Mouse (Mus musculus) hindbrain, embryonic 11.5 days (tissue): ENCODE measurements around the gene Lmo7. TPM values are rescaled to one million over a fixed set of nuclear protein-coding genes. Genes with fewer than 3 reads are reported as not detected.

Experiments used
- ATAC-seq: fragments of 200-750 bp; cut with Nextera tagmentation; 2 replicates; pipeline ENCODE4 v1.8.0; 2017; ENCODE audit warnings: mild to moderate bottlenecking, moderate TSS enrichment, moderate library complexity; ENCODE audit not compliant: low FRiP score
- DNase-seq: peaks from one replicate; pipeline ENCODE4 v3.0.0-alpha.2; 2015; ENCODE audit warnings: low spot score
- H3K27ac ChIP-seq: fragments of 300-500 bp; sonication (generic); 2 replicates; pipeline ENCODE4 v1.5.1; 2014; ENCODE audit warnings: mild to moderate bottlenecking, low read depth, low read length
- H3K27me3 ChIP-seq: fragments of 300-500 bp; sonication (generic); 2 replicates; pipeline ENCODE4 v1.6.1; 2014; ENCODE audit warnings: mild to moderate bottlenecking, low read length, moderate library complexity, mixed read lengths; ENCODE audit not compliant: control insufficient read depth, insufficient read depth
- H3K36me3 ChIP-seq: fragments of 300-500 bp; sonication (generic); 2 replicates; pipeline ENCODE4 v1.6.1; 2014; ENCODE audit warnings: mild to moderate bottlenecking, low read length, moderate library complexity, mixed read lengths; ENCODE audit not compliant: control insufficient read depth, insufficient read depth
- H3K4me1 ChIP-seq: fragments of 300-500 bp; sonication (generic); replicated peaks from 2 replicates; pipeline ENCODE4 v1.6.1; 2014; ENCODE audit warnings: low read length, mixed read lengths; ENCODE audit not compliant: control insufficient read depth, insufficient read depth
- H3K4me2 ChIP-seq: fragments of 300-500 bp; sonication (generic); replicated peaks from 2 replicates; pipeline ENCODE4 v1.6.1; 2014; ENCODE audit warnings: mild to moderate bottlenecking, low read depth, low read length
- H3K4me3 ChIP-seq: fragments of 300-500 bp; sonication (generic); 2 replicates; pipeline ENCODE4 v1.5.1; 2014; ENCODE audit warnings: low read depth, low read length
- H3K9ac ChIP-seq: fragments of 300-500 bp; sonication (generic); 2 replicates; pipeline ENCODE4 v1.6.1; 2014; ENCODE audit warnings: low read depth, low read length
- H3K9me3 ChIP-seq: fragments of 300-500 bp; sonication (generic); 2 replicates; pipeline ENCODE4 v1.6.1; 2016; ENCODE audit warnings: low read length; ENCODE audit not compliant: control insufficient read depth
- WGBS: fragments of 180-500 bp; shearing (Covaris S2); extraction: QIAGEN DNeasy Blood & Tissue Kit; methylation state at CpG from one replicate; pipeline ENCODE4 v1.1.7; 2014; 5-methylcytosine and 5-hydroxymethylcytosine counted together
- polyA plus RNA-seq: library from polyadenylated mRNA; unstranded; fragments of >200 nt; fragmentation: Nextera tagmentation; extraction: Ambion mirVana; gene quantifications from 2 replicates; pipeline ENCODE4 v1.2.1, GENCODE M21; 2014

Gene Lmo7
- polyA plus RNA-seq, 1 experiment from 2014 or later = 3.3 TPM

DNA sequence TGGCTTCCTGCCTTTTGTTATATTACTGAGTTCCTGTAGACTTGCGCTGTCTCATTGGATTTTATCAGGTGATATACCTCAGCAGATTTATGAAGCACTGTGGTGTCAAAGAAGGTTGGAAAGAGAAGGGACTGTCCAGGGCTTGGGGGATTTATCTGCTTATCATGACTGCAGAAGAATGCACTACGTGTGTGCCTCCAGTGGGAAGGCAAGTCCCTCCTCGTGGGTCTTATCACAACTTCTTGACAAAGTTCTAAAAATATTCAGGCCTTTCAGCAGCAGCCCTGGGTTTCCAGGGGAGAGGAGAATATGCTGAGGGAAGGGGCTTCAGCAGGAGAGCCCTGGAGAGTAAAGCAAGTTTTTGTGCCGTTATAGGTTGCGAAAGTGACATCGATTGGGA is 154.0 kb downstream of the Lmo7 start:
- 91% methylated on average over 6 of the region's 6 CpGs for WGBS
- Histone ChIP-seq H3K4me1 (no peaks in the 10 kb centered on the region), H3K4me2 (no peak overlapping the region), H3K27me3 (no peaks in the 10 kb centered on the region), H3K4me3 (no peak overlapping the region), H3K27ac (no peak overlapping the region), H3K9me3 (no peaks in the 10 kb centered on the region), H3K9ac (no peak overlapping the region), H3K36me3 (no peaks in the 10 kb centered on the region)
- ATAC-seq = no peak
- no peak for DNase-seq

GRCm38 (mm10) chr14:101886320-101886719 is 156.6 kb downstream of the Lmo7 start:
- Histone ChIP-seq H3K9ac (no peak overlapping the region), H3K9me3 (no peaks in the 10 kb centered on the region), H3K27ac (no peak overlapping the region), H3K4me3 (no peak overlapping the region), H3K27me3 (no peaks in the 10 kb centered on the region), H3K4me1 (no peaks in the 10 kb centered on the region), H3K36me3 (no peaks in the 10 kb centered on the region), H3K4me2 (no peak overlapping the region)
- no peak for DNase-seq
- 99% methylated on average over 10 of the region's 10 CpGs for WGBS
- no peak for ATAC-seq

- Histone ChIP-seq H3K27me3 (no peaks in the 10 kb centered on the region), H3K4me1 (no peaks in the 10 kb centered on the region), H3K9me3 (no peaks in the 10 kb centered on the region), H3K27ac (no peak overlapping the region), H3K9ac (no peak overlapping the region), H3K4me3 (no peak overlapping the region), H3K4me2 (no peak overlapping the region), H3K36me3 (no peaks in the 10 kb centered on the region)
- ATAC-seq = no peak
- 87% methylated on average over 10 of the region's 10 CpGs for WGBS
- DNase-seq = no peak
Measured at GRCm38 (mm10) chr14:101891903-101892448, 162.2 kb downstream of the Lmo7 start.

DNA sequence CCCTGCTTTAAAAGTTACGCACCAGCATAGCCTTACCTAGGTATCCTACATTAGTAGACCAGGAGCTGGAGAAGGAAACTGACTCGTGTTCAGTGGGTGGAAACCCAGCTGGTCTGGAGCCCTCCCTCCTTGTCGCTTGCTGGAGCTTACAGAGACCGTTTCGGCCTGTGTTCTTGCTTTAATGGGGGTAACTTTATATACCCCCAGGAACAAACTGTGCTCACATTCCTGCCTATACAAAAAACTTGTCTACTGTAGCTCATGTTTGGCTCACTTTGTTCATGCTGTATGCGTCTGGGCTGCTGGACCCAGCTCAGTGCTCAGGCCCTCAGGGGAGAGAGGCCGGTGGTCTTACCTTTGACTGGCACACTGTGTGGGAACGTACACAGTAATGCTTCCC is 162.7 kb downstream of the Lmo7 start:
- 80% methylated on average over 8 of the region's 8 CpGs for WGBS

GRCm38 (mm10) chr14:101893215-101893614 is 163.5 kb downstream of the Lmo7 start:
- DNase-seq = no peak
- Histone ChIP-seq H3K27ac (no peak overlapping the region), H3K27me3 (no peaks in the 10 kb centered on the region), H3K9me3 (no peaks in the 10 kb centered on the region), H3K4me3 (no peak overlapping the region), H3K4me1 (no peaks in the 10 kb centered on the region), H3K4me2 (no peak overlapping the region), H3K36me3 (no peaks in the 10 kb centered on the region), H3K9ac (no peak overlapping the region)
- WGBS = 91% methylated on average over 6 of the region's 6 CpGs
- ATAC-seq = no peak

More for the DNA sequence above, 162.7 kb downstream of the Lmo7 start:
- no peak overlapping the region for H3K4me3 ChIP-seq
- no peaks in the 10 kb centered on the region for H3K4me1 ChIP-seq
- H3K27me3 ChIP-seq = no peaks in the 10 kb centered on the region
- ATAC-seq (no peak), DNase-seq (no peak)
- no peak overlapping the region for H3K4me2 ChIP-seq
- no peak overlapping the region for H3K9ac ChIP-seq
- no peak overlapping the region for H3K27ac ChIP-seq
- H3K36me3 ChIP-seq = no peaks in the 10 kb centered on the region
- no peaks in the 10 kb centered on the region for H3K9me3 ChIP-seq

- no peak for ATAC-seq
Measured at GRCm38 (mm10) chr14:101898250-101898649, 168.5 kb downstream of the Lmo7 start.

GRCm38 (mm10) chr14:101901496-101901895 is 171.7 kb downstream of the Lmo7 start:
- no peak overlapping the region for H3K9ac ChIP-seq
- ATAC-seq (no peak), DNase-seq (no peak)
- no peak overlapping the region for H3K4me3 ChIP-seq
- H3K27me3 ChIP-seq = no peaks in the 10 kb centered on the region
- no peak overlapping the region for H3K27ac ChIP-seq
- no peaks in the 10 kb centered on the region for H3K9me3 ChIP-seq
- H3K4me1 ChIP-seq = no peaks in the 10 kb centered on the region
- H3K36me3 ChIP-seq = no peaks in the 10 kb centered on the region
- H3K4me2 ChIP-seq = no peak overlapping the region
- 76% methylated on average over 7 of the region's 7 CpGs for WGBS

More at GRCm38 (mm10) chr14:101898250-101898649, 168.5 kb downstream of the Lmo7 start:
- Histone ChIP-seq H3K4me2 (no peak overlapping the region), H3K27me3 (no peaks in the 10 kb centered on the region), H3K9me3 (no peaks in the 10 kb centered on the region), H3K4me1 (no peaks in the 10 kb centered on the region), H3K9ac (no peak overlapping the region), H3K27ac (no peak overlapping the region), H3K4me3 (no peak overlapping the region), H3K36me3 (no peaks in the 10 kb centered on the region)
- no peak for DNase-seq
- WGBS = 85% methylated on average over 6 of the region's 6 CpGs

DNA sequence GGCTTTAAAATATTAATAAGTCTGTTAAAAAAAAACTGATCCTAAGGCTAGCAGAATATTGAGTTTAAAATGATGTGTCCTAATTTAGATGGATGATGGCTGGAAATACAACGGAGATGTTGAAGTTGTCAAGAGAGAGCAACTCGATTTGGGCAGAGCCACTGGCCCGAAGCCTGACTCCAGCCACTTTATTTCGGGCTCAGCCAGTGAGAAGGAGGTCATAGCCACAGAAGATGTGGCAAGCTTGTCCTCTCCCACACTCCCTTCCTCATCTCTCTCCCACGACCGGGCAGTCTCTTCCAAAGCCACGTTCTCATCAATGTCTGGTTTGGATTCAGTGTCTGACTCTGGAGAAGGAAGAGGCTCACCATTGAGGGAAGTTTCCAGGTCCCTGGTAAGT is 172.2 kb downstream of the Lmo7 start:
- ATAC-seq = no peak
- 88% methylated on average over 7 of the region's 7 CpGs for WGBS
- Histone ChIP-seq H3K9ac (no peak overlapping the region), H3K27me3 (no peaks in the 10 kb centered on the region), H3K36me3 (no peaks in the 10 kb centered on the region), H3K4me1 (no peaks in the 10 kb centered on the region), H3K4me2 (no peak overlapping the region), H3K27ac (no peak overlapping the region), H3K9me3 (no peaks in the 10 kb centered on the region), H3K4me3 (no peak overlapping the region)
- DNase-seq = no peak

GRCm38 (mm10) chr14:101903722-101904121 is 174.0 kb downstream of the Lmo7 start:
- no peaks in the 10 kb centered on the region for H3K27me3 ChIP-seq
- no peak overlapping the region for H3K27ac ChIP-seq
- H3K4me3 ChIP-seq = no peak overlapping the region
- H3K9me3 ChIP-seq = no peaks in the 10 kb centered on the region
- WGBS = 89% methylated on average over 5 of the region's 5 CpGs
- no peak overlapping the region for H3K9ac ChIP-seq
- no peaks in the 10 kb centered on the region for H3K4me1 ChIP-seq
- no peak overlapping the region for H3K4me2 ChIP-seq
- H3K36me3 ChIP-seq = no peaks in the 10 kb centered on the region
- ATAC-seq (no peak), DNase-seq (no peak)
